Mouse (Mus musculus): Measurements from ENCODE around the gene Rasgrp2. TPM values are rescaled to one million over a fixed set of nuclear protein-coding genes. Genes with fewer than 3 reads are reported as not detected.

The Rasgrp2 gene
- total and polyA plus RNA-seq, 3 experiments, result 176 to 233 TPM; not detected in 1

- Histone ChIP-seq H3K27ac (ENCODE audit: control insufficient read depth, low read depth, low read length) (peak within 1 kb of the TSS; percentile 97), H3K9ac (ENCODE audit: control insufficient read depth, low read depth, low read length, poor library complexity, severe bottlenecking) (peak within 1 kb of the TSS; percentile 99), H3K79me2 (ENCODE audit: control insufficient read depth, insufficient read depth, low read length, poor library complexity) (peaks cover 36% of the 10 kb centered on the region), H3K4me3 (ENCODE audit: control insufficient read depth in 1 of 2, insufficient read depth in 1 of 2, low read depth in 2 of 2, low read length in 2 of 2) (peak within 1 kb of the TSS; percentile 90 to 93), H3K9me3 (replicated peaks; ENCODE audit: insufficient read depth, low read length) (no peaks in the 10 kb centered on the region), H3K36me3 (ENCODE audit: control insufficient read depth in 1 of 2, insufficient read depth in 2 of 2, low read length in 2 of 2) (peaks cover 31 to 45% of the 10 kb centered on the region in 2 experiments), H3K4me1 (ENCODE audit: control insufficient read depth in 1 of 2, insufficient read depth in 2 of 2, low read length in 2 of 2) (peaks cover 10 to 18% of the 10 kb centered on the region in 2 experiments), H3K27me3 (ENCODE audit: control insufficient read depth in 1 of 2, insufficient read depth in 2 of 2, low read length in 2 of 2) (no peaks in the 10 kb centered on the region)
- peak; percentile 100 for DNase-seq (ENCODE audit: low read depth, low spot score)
- TF ChIP-seq RCOR1 (IDR thresholded peaks at IDR 0.05; ENCODE audit: low read depth, low read length), result no peak
- peak; percentile 80 for TF ChIP-seq CHD2 (IDR thresholded peaks at IDR 0.05; ENCODE audit: low read length)
- no peak for TF ChIP-seq TAL1 (IDR thresholded peaks at IDR 0.05; ENCODE audit: low read length)
- TF ChIP-seq ZMIZ1 (IDR thresholded peaks at IDR 0.05; ENCODE audit: low read depth, low read length), result peak; percentile 75
- TF ChIP-seq HCFC1 (IDR thresholded peaks at IDR 0.05; ENCODE audit: low read depth, low read length), result peak; percentile 83
- TF ChIP-seq MYB (IDR thresholded peaks at IDR 0.05; ENCODE audit: low read depth, low read length), result 0 out of 2 replicates have a peak, but pooled peaks have one; percentile 39
- TF ChIP-seq CTCF (IDR thresholded peaks at IDR 0.05 in 2 of 3, conservative IDR thresholded peaks at IDR 0.05 in 1 of 3; ENCODE audit: control insufficient read depth in 1 of 3, insufficient read depth in 1 of 3, low read depth in 2 of 3, low read length in 3 of 3, poor library complexity in 1 of 3, severe bottlenecking in 1 of 3), result no peak
- peak; percentile 45; the same call in 1 of the 2 replicates for TF ChIP-seq ETS1 (IDR thresholded peaks at IDR 0.05; ENCODE audit: low read depth, low read length)
- TF ChIP-seq ZKSCAN1 (IDR thresholded peaks at IDR 0.05; ENCODE audit: low read depth, low read length), result no peak
- TF ChIP-seq RAD21 (IDR thresholded peaks at IDR 0.05; ENCODE audit: low read depth, low read length), result no peak
- 0 out of 2 replicates have a peak, but pooled peaks have one; percentile 6 for TF ChIP-seq POLR2AphosphoS5 (IDR thresholded peaks at IDR 0.05; ENCODE audit: borderline replicate concordance, low read depth, low read length)
- TF ChIP-seq TCF12 (IDR thresholded peaks at IDR 0.05; ENCODE audit: low read depth, low read length), result no peak
- peak; percentile 59; the same call in 1 of the 2 replicates for TF ChIP-seq USF1 (IDR thresholded peaks at IDR 0.05; ENCODE audit: low read depth, low read length)
- peak; percentile 12; the same call in 1 of the 2 replicates for TF ChIP-seq SIN3A (IDR thresholded peaks at IDR 0.05; ENCODE audit: low read length)
- no peak for TF ChIP-seq JUND (IDR thresholded peaks at IDR 0.05; ENCODE audit: low read depth, low read length)
- peak; percentile 96 for TF ChIP-seq POLR2AphosphoS2 (IDR thresholded peaks at IDR 0.05; ENCODE audit: low read length)
- TF ChIP-seq SMC3 (IDR thresholded peaks at IDR 0.05; ENCODE audit: low read depth, low read length), result no peak
- TF ChIP-seq USF2 (IDR thresholded peaks at IDR 0.05; ENCODE audit: borderline replicate concordance in 1 of 2, insufficient read depth in 1 of 2, low read depth in 1 of 2, low read length in 2 of 2), result no peak
- TF ChIP-seq ZNF384 (IDR thresholded peaks at IDR 0.05; ENCODE audit: low read depth, low read length), result no peak
- TF ChIP-seq MAZ (IDR thresholded peaks at IDR 0.05; ENCODE audit: low read depth, low read length), result peak; percentile 87
- TF ChIP-seq MYC (IDR thresholded peaks at IDR 0.05; ENCODE audit: low read depth, low read length), result peak; percentile 77; the same call in 1 of the 2 replicates
- peak; percentile 66 for TF ChIP-seq MXI1 (IDR thresholded peaks at IDR 0.05; ENCODE audit: low read depth, low read length)
- no peak for TF ChIP-seq BHLHE40 (IDR thresholded peaks at IDR 0.05; ENCODE audit: borderline replicate concordance, low read depth, low read length)
- peak; percentile 73; the same call in 1 of the 2 replicates for TF ChIP-seq TBP (IDR thresholded peaks at IDR 0.05; ENCODE audit: low read depth, low read length)
- TF ChIP-seq POLR2A (IDR thresholded peaks at IDR 0.05; ENCODE audit: control insufficient read depth in 1 of 2, insufficient read depth in 1 of 2, low read depth in 1 of 2, low read length in 2 of 2, poor library complexity in 1 of 2), result peak; percentile 92
- no peak for TF ChIP-seq EP300 (IDR thresholded peaks at IDR 0.05; ENCODE audit: low read depth in 1 of 2, low read length in 2 of 2)
- TF ChIP-seq GABPA (IDR thresholded peaks at IDR 0.05; ENCODE audit: low read depth, low read length), result no peak
- TF ChIP-seq NELFE (IDR thresholded peaks at IDR 0.05; ENCODE audit: low read depth, low read length), result peak; percentile 88
- no peak for TF ChIP-seq GATA1 (IDR thresholded peaks at IDR 0.05; ENCODE audit: low read depth, low read length)
- TF ChIP-seq MAFK (IDR thresholded peaks at IDR 0.05; ENCODE audit: borderline replicate concordance, low read depth, low read length), result no peak
- peak; percentile 91 for TF ChIP-seq ELF1 (IDR thresholded peaks at IDR 0.05; ENCODE audit: low read depth, low read length)
- no peak for TF ChIP-seq MEF2A (IDR thresholded peaks at IDR 0.05; ENCODE audit: extremely low read depth, insufficient replicate concordance, low read depth, low read length, poor library complexity, severe bottlenecking)
- no peak for TF ChIP-seq ZC3H11A (IDR thresholded peaks at IDR 0.05; ENCODE audit: low read depth, low read length)
- TF ChIP-seq KAT2A (conservative IDR thresholded peaks at IDR 0.05; ENCODE audit: low read depth, low read length), result peak; percentile 57; the same call in 1 of the 2 replicates
- TF ChIP-seq MAX (IDR thresholded peaks at IDR 0.05; ENCODE audit: low read length), result peak; percentile 67; the same call in 1 of the 2 replicates
Observed at GRCm38 (mm10) chr19:6363411-6364240, 35.5 kb upstream of the Rasgrp2 start, which contains the start of gene Sf1. Gene Sf1, plus strand, starts transcription at chr19:6363690.
